Mouse (Mus musculus): Measurements from ENCODE around the gene Cd38. TPM values are rescaled to one million over a fixed set of nuclear protein-coding genes. Genes with fewer than 3 reads are reported as not detected.
"Not testable (repeated sequence)": the region's sequence is repeated elsewhere in the genome, so short reads cannot be mapped to it uniquely, and the experiment has no call there.

Cd38 gene
- total RNA-seq, 2 experiments from 2014 or later = 7.9 to 8.5 TPM

DNA sequence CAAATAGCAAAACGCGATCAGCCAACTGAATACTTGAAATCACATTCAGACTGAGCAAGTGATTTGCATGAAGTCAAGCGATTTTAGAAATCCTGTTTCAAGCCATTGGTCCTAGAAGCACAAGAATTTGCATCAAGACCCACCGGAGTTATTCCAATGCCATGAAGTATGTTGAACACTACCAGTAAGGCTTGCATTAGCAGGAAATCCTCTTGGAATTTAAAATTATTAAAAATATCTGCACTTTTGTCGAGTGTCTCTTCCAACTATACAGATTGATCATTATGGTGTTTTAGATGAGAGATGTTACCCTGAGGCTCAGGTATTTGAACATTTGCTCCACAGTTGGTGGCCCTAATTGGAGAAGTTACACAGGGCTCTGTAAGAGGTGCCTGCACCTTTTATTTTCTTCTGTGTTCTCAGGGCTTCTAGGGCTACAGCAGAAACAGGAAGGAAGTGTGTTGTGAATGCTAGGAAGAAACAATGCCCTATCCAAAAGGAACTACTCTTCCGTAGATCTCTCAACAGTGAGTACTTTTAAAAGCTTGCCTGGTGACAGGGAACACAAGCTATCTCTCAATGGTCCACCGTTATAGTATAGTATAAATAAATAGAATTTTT is 14.4 kb upstream of the Cd38 start:
- intact Hi-C loops (cut with DNase I) = no loop called here

DNA sequence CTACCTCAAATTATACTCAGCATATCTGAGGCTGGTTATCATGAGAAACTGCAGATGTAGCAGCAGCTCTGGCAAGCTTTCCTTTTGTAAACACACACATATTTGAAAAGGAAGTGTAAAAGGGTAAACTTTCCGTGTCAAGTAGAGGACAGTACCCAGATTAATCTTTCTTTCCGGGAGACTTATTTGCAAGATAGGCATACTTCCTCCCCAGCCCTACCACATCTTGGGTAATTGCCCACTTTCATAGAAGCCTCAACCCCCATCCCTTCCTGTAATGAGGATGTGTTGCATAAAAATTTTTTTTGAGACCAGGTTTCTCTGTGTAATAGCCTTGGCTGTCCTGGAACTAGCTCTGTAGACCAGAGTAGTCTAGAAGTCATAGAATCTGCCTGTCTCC is 12.6 kb upstream of the Cd38 start:
- intact Hi-C loops (cut with DNase I) = no loop called here
- DNase-seq (ENCODE audit: low spot score) = no peak

More for the DNA sequence above, 14.4 kb upstream of the Cd38 start:
- no peak for DNase-seq (ENCODE audit: low spot score)

DNA sequence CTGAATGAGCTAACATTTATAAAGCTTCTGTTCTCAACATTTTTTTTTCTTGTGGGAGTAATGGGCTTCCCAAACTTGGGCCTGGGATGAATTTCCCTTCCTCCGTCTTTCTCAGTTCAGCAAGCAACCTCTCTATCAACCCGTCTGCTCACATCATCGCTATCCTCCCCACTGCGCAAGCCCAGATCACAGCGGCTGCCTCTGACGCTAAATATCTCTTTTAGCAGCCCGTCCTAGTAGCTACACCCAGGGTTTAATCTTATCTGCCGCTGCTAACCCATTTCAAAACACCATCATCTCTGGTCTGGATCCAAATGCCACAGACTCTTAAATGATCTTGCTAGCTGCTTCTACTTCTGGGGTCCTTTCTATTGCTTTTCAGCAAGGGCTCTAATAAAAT is 8.7 kb upstream of the Cd38 start:
- intact Hi-C loops (cut with DNase I) = no loop called here
- no peak for DNase-seq (ENCODE audit: low spot score)

DNA sequence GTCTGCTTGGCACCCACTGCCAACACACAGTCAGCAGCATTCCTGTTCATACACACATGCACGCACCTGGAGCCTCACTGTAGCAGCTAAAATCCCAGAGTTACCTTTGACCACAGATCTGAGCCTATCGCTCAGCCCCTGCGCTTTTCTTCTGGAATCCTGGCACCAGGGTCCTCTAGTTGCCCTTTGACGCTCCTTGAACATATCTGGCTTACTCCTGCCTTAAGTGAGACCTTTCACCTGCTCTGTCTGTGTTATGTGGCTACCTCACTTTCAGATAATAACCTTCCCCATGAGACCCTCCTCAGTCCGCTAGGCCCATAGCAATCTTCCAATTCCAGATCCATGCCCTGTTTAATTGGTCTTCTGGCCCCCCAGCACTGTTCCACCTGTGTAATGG is 8.3 kb upstream of the Cd38 start:
- intact Hi-C loops (cut with DNase I) = no loop called here

DNA sequence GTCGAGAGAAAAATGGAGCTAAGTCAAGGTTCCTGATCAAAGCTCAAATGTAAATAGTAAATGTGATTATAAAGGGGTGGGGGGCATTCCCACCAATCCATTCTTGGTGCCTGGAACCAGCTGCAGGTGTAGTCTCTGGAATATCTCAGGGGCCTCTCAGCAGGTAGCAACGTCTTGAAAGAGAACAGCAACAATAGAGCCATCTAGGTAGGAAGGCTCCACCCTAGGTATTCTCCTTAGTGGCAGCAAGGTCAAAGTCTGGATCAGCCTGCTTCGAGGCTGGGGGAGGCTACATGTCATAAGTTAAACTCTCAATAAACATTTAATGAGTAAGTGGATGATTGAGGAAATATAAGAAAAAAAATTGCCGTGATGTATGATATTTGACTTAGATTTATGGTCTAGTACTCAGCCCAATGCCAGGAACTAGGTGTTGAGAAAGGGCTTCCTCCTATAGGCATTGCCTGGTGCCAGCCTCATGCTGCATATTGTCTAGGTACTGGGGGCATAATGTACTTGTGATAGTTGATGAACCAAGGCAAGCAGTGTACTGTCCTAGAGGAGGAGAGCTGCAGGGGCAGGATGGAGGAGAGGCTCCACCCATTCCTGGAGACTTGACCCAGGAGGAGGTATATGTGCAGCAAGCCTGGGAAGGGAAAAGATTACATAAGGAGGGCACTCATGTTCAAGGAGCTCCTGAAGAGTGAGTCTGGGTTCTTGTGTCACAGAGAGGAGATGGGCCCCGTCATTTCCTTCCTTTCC is 7.5 kb upstream of the Cd38 start:
- intact Hi-C loops (cut with DNase I) = no loop called here
- DNase-seq (ENCODE audit: low spot score) = no peak

More for the DNA sequence above, 8.3 kb upstream of the Cd38 start:
- no peak for DNase-seq (ENCODE audit: low spot score)

DNA sequence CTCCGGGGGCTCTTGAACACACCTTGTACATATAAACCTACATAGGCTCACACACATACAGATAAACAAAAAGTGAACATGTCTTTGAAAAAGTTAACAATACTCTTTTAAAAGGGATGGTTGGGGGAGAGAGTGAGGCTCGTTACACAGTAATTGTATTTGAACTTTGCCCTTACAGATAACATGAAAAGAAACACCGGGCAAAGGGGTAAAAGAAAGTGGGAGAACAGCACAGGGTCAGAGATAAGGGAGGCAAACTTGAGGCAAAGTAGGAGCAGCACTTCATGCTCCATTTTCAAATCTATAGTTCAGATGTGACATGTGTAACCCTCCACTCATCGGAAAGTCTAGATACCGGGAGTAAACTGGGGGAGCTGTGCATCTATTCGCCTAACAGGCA is 4.7 kb upstream of the Cd38 start:
- intact Hi-C loops (cut with DNase I) = no loop called here
- no peak for DNase-seq (ENCODE audit: low spot score)

DNA sequence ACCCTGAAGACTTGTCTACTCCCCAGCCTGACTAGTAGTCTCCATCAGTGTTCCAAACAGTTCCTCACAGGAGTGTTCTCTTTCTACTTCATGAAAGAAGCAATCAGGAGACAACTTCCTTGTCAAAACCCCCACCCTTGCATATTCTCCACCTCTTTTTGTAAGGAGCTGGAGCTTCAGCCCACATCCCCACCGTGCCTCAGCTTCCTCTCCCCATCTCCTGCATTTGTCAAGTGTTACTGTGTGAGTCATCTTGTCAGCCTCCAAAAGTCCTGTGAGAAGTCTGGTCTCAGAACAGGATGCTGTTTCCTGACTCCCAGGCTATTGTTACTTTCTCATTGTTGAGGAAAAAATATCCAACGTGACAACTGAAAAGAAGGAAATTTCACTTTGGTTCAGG is 3.0 kb upstream of the Cd38 start:
- intact Hi-C loops (cut with DNase I) = no loop called here
- no peak for DNase-seq (ENCODE audit: low spot score)

DNA sequence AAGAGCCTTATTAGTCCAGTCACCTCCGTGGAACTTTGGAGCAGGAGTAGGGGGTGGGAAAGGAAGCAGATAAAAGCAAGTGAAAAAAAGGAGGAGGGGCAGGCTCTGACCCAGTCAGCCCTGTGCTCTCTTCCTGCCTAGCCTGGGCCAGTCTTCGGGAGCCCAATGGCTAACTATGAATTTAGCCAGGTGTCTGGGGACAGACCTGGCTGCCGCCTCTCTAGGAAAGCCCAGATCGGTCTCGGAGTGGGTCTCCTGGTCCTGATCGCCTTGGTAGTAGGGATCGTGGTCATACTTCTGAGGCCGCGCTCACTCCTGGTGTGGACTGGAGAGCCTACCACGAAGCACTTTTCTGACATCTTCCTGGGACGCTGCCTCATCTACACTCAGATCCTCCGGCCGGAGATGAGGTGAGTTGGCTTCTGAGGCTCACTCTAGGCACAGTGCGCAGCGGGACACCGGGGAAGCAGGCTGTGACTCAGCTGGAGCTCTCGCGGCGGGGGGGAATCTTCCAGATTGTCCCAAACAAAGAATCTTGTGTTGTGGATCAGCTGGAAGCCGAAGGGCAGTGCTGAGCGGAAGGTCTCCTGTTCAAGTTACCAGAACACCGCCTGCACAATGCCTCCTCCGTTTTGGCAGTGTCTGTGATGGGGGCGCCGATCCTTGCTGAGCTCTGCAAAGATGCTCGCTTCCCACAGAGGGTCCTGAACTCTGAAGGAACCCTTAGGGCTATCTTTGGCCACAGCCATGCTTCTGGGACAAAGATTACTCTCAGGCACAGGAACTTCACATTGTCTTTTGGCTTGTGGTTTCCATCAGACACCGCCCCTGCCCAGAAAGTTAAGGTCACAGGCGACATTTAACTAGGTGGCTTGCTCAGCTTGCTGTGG is 603 bp downstream of the Cd38 start:
- intact Hi-C loops (cut with DNase I) = no loop called here
- DNase-seq (ENCODE audit: low spot score) = peak; percentile 27

DNA sequence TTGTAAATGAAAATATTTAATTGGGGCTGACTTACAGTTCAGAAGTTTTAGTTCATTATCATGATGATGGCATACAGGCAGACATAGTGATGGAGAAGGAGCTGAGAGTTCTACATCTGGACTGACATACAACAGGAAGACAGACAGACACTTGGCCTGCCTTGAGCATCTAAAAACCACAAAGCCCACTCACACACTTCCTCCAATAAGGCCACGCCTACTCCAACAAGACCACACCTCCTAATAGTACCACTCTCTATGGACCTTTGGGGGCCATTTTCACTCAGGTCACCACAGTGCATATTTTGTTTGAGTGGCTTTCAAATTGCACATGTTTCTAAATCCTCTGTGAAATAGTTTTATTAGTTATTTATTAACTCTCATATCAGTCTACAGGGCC is 3.5 kb downstream of the Cd38 start:
- no peak for DNase-seq (ENCODE audit: low spot score)
- intact Hi-C loops (cut with DNase I) = no loop called here

DNA sequence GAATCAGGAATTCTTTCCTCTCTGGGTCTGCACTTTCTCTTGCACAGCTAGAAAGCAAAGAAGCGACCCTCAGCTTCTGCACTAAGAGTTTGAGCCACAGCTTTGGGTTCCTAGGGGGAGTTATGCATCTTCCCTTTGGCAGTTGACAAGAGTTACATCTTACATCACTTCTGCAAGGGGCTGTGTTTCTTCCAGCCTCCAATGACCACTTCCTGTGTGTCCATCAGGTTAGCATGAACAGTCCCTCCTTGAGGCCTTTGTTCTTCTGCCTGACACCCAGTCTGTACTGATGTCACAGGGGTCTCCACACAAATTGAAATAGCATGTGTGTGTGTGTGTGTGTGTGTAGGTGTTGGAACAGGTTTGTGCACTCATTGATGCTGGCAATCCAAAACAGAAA is 4.3 kb downstream of the Cd38 start:
- intact Hi-C loops (cut with DNase I) = no loop called here
- no peak for DNase-seq (ENCODE audit: low spot score)

DNA sequence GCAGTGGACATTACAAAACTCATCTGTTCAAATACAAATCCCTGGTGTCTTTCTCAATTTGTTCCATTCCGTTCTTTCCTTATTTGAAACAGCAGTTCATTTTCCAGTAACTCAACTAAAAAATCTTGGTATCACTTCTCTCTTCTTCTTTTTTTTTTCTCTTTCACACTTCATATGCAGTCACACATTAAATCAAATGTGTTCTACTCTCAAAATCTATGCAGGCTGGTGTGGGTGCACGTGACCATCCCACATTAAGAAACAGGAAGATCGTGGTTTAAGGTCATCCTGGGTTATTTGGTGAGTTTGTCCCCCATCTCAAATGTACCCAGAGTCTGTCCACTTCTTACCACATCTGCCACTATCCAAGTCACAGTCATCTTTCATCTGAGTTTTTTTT is 13.7 kb downstream of the Cd38 start:
- intact Hi-C loops (cut with DNase I) = no loop called here
- no peak for DNase-seq (ENCODE audit: low spot score)

DNA sequence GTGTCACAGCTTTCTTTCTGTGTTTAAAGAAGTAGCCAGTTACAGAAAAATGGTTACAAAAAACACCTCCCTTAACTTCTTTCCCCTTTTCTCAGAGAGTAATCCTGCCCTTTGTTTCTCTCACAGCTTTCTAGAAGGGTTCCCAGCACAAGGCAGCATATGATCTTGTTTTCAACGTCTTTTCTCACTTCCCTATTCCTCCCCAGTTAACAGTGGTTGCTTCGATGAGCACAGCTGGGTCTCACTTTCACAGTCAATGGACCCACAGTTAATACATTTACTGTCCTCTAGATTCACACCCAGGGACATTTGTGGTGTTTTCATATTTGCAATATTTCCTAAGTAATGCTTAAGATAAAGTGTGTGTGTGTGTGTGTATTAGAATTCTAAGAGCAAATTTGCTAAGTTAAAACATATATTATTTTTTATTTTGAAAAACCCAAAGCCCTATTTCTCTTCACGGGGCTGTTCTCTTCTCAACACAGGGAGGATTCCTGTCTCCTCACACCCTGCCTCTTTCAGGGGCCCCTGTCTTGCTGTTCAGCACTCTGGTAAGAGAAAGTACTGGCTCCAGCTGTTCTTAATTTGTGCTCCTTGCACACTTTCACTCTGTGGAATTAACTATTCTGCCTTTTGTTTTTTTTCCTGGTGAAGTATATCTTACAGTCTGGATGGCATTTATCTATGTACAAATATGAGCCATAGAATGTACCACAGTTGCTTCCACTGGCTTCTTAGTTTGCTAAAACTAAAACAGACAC is 16.9 kb downstream of the Cd38 start:
- intact Hi-C loops (cut with DNase I) = no loop called here
- DNase-seq (ENCODE audit: low spot score) = no peak

DNA sequence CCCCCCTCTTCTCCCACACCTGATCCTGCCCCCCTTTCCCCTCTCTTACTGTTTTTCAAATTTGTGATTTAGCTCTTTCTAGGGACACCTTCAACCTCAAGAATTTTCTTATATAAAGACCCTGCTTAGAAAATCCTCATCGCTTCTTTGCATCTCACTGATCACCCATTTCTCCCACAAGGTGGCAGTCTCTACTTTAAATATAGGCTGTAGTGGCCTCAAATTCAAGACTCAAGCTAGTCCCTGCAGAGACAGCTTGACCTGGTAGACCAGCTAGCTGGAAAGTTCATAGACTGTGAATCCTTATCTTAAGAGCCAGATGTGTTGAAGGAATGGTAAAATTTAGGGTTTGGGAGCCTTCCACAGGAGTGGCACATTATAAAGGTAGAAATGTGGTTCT is 24.0 kb downstream of the Cd38 start:
- no peak for DNase-seq (ENCODE audit: low spot score)
- intact Hi-C loops (cut with DNase I) = loop anchor here (5.0 to 10.0 kb wide), 2 partner anchors 50 to 218 kb away; no protein-coding TSS in a partner anchor

DNA sequence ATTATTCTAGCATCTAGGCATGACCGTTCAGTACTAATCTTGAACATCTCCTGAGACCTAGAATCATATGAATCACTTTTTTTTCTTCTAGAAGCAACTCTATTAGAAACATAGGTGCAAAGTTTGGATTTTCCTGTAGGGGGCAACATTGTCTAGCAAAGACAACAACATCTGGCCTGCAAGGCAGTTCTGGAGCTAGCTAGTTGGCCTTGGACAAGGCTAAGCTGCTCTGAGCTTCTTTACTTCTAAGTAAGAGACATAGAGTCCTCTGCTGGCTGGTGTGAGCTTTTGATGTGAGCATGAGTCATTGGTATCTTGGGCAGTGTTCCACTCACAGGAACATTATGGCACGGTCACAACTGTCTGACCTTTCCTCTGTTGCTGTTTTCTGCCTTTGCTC is 25.8 kb downstream of the Cd38 start:
- intact Hi-C loops (cut with DNase I) = loop anchor here (1.0 to 10.0 kb wide), 3 partner anchors 52 to 219 kb away; no protein-coding TSS in a partner anchor
- no peak for DNase-seq (ENCODE audit: low spot score)

DNA sequence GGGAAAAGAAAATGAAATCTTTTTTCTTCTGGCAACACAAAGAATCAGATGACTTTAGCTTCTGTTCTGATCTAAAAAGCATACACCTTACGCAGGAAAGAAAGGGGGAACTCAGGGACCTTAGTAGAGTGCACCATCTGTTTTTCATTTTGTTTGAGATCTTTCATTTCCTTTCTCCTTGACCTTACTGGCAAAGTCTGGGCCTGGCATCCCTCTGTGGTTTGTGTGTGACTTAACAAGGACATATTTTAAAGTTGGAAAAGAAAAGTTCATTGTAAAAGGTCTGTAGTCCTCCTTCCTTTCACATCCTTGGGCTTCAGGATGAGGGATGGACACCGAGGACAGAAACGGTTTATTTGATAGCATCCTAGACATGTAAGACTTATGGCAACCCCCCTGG is 27.6 kb downstream of the Cd38 start:
- no peak for DNase-seq (ENCODE audit: low spot score)
- intact Hi-C loops (cut with DNase I) = loop anchor here (10.0 kb wide), 1 partner anchor 221 kb away; no protein-coding TSS in a partner anchor

DNA sequence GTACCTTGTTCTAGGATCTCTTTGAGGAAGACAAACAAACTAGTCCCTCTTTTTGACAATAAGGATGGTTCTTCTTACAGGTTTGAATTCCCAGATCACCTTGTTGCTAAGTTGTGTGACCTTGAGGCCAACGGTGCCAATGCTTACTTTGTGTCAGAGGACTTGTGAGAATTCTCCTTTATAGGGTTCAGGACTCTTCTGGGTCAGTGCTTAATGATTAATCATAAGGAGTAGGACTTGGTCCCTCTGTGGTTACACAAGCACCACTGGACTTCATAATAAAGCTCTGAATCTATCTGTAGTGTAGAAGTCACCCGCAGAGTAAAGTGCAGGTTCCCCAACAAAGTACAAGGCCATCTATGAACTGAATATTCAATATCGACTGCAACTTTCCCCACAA is 36.3 kb downstream of the Cd38 start:
- DNase-seq (ENCODE audit: low spot score) = no peak
- intact Hi-C loops (cut with DNase I) = no loop called here

DNA sequence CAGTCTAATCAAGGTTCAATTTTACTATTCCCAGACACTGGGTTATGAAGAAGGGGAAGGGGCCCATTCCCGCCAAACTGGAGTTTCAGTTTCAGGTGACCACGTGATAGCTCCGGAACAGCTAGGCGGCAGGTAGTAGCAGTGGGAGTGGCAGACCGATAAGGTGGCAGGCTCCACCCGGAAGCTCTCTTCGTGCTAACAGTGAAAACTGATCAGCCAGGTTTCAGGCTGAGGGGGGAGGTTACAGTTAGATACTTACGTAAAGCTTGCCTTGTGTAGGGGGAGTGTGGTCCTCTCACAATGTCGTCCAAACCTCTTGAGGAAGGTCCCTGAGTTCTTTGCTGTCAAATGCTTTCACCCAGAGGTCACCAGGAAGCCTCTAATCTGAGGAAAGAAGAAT is 40.9 kb downstream of the Cd38 start:
- intact Hi-C loops (cut with DNase I) = no loop called here
- no peak for DNase-seq (ENCODE audit: low spot score)

DNA sequence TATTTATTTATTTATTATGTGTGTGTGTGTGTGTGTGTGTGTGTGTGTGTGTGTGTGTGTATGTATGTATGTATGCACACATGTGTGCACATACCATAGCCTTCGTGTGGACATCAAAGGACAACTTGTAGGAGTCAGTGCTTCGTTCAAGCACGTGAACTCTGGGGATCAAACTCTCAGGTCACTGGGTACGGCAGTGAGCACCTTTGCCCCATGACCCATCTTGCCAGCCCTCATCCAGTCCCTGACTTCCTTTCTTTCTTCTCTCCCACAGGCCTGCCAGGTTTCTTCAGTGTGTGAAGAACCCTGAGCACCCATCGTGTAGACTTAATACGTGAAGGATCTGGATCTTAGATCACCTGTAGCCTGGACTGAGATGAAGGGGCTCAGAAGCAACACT is 41.7 kb downstream of the Cd38 start:
- intact Hi-C loops (cut with DNase I) = no loop called here
- DNase-seq (ENCODE audit: low spot score) = no peak

DNA sequence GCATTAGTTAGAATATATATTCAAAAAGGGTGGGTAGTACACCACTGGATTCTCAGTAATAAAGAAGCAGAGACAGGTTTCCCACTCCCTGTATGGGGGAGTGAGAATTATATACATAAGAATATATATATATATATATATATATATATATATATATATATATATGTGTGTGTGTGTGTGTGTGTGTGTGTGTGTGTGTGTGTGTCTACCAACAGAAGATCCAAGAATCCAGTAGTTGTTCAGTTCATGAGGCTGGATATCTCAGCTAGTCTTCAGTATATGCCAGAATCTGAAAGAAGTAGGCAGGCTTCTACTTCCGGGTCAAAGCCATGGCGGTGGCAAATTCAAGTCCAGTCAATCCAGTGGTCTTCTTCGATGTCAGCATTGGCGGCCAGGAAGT is 44.5 kb downstream of the Cd38 start, which contains the start of gene Gm7879:
Gene Gm7879 (plus strand): TSS at position 301 of the 400 bp plus-strand sequence.
- intact Hi-C loops (cut with DNase I) = not testable (repeated sequence)

More for the DNA sequence above, 44.5 kb downstream of the Cd38 start, which contains the start of gene Gm7879:
- not testable (repeated sequence) for DNase-seq (ENCODE audit: low spot score)

All from heart, postnatal 25 days (tissue).